Mouse (Mus musculus): ENCODE data around the gene Armc5.

DNA sequence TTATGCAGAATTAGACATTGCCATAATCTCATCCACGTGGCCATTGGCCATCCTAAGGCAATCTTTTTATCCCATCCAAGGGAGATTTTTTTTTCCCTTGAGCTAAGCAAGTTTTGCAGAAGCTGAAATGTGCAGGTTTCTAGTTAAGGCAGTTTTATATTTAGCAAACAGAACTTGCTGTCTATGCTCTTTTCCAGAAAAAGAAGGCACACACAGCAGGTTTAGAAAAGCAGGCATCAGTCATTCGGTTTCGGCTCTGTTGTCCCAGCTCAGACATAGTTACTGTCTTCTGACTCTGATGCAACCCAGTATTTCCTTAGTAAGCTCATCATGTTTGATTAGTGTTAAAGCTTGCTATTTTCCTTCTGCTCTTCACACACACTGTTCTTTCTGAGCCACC, 16.2 kb upstream of the Armc5 start:
- TF ChIP-seq CTCF (IDR thresholded peaks at IDR 0.05; ENCODE audit: low read depth, low read length) (no peak), POLR2A (IDR thresholded peaks at IDR 0.05; ENCODE audit: borderline replicate concordance, low read depth, low read length) (no peak)
